Mouse (Mus musculus): ENCODE data around the gene Gria2. TPM values are rescaled to one million over a fixed set of nuclear protein-coding genes. Genes with fewer than 3 reads are reported as not detected.

Gene Gria2
- not detected for polyA plus RNA-seq (2017; shearing (Covaris generic))

GRCm38 (mm10) chr3:80802596-80803081, at the start of gene Gria2:
Gene Gria2, minus strand, starts transcription at chr3:80802835.

Other genes starting within 250 kb of the Gria2 start
- gene Glrb, start 110.8 kb upstream of the Gria2 start, polyA plus RNA-seq (2017; shearing (Covaris generic)): not detected
- not detected for gene Pdgfc, start 233.6 kb upstream of the Gria2 start, polyA plus RNA-seq (2017; shearing (Covaris generic))

All from activated CD4-positive, CD25-positive, alpha-beta regulatory T cell, adult 9 weeks (primary cell).